Mouse (Mus musculus): ENCODE data around the gene Dmwd.

Gene Dmwd

GRCm38 (mm10) chr7:19094826-19095750 lies 19.1 kb downstream of the Dmwd start:
- DNase-seq (ENCODE audit: low spot score in 2 of 2): no peak

DNA sequence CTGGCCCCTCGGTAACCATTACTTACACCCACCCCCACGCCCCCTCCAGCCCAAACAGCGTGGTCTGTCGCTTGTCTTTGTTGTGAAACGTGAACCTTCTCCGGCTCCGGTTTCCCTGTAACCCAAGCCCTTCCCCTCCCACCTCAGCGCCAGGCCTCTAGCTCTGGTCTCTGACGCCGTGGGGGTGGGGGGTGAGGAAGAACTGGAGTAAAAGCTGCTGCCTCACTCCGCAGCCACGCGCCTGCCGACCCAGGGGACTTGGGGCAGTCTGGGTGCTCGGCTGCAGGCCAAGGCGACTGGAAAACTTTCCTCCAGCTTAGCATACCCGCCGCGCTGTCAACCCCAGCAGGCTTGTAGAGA lies 19.7 kb downstream of the Dmwd start:
- no peak for DNase-seq (ENCODE audit: low spot score in 2 of 2)

- DNase-seq (ENCODE audit: low spot score in 2 of 2): no peak
These were observed 20.5 kb downstream of the Dmwd start for GRCm38 (mm10) chr7:19096421-19096976.

DNA sequence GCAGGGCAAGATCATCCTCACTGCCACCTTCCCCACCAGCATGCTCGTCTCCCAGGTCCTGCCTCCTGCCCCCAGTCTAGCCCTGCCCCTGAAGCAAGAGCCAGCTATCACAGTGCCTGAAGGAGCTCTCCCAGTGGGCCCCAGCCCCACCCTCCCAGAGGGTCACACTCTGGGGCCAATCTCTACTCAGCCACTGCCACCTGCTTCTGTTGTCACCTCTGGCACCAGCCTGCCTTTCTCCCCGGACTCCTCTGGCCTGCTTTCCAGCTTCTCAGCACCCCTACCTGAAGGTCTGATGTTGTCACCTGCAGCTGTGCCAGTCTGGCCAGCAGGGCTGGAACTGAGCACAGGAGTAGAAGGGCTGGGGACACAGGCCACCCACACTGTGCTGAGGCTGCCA lies 21.2 kb downstream of the Dmwd start:
- no peak for DNase-seq (ENCODE audit: low spot score in 2 of 2)

DNA sequence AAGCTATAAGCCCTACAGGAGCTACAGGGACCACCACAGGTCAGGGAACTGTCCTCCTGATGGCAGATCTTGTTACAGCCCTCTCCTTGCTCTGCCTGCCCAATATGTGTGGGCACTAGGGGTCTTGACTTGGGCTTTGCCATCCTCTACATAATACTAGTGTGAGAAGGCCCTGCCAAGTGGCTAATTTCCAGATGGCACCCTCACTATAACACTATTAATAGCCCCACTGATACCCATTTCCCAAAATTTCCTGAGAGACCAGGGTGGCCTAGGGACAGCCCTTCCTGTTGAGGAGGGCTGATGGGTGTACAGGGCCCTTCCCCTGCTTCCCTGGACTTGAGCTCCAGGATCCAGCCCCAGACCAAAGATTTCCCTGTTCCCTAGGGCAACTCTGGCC lies 21.8 kb downstream of the Dmwd start:
- DNase-seq (ENCODE audit: low spot score in 2 of 2): no peak

DNA sequence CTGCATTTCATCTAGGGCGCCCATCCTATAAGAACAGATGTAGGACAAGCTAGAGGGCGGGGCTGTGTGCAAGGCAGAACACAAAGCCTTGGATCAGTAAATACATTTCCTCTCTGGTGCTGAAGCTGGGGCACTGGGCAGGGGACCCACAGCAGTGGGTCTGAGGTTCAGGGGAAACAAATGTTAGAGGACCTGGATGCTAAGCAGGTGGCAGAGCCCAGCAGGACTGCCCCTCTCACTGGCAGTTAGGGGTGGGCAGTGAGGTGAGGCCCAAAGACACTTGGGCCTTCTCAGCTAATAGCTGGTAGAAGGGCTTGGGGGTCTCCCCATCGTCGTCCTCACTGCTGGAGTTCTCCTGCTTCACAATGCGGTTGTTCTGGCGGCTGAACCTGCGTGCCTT lies 22.8 kb downstream of the Dmwd start:
- DNase-seq (ENCODE audit: low spot score in 2 of 2): no peak

DNA sequence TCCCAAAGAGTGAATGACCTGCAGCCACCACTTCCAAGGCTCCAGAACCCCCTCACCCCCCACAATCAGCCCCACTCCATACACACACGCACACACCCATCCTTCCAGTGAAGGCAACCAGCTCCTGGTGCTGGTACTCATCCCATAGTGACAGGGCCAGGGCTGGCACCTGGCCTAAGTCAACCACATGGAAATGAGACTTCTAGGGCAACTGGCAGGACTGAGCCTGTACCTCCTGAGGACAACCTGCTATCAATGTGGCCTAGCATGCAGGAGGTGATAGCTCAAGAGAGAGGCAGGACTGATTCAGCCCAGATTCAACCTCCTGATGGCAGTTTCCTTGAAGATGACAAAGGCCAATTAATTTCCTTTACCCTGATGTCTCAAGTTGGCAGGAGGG lies 24.3 kb downstream of the Dmwd start:
- DNase-seq (ENCODE audit: low spot score in 2 of 2): no peak

DNA sequence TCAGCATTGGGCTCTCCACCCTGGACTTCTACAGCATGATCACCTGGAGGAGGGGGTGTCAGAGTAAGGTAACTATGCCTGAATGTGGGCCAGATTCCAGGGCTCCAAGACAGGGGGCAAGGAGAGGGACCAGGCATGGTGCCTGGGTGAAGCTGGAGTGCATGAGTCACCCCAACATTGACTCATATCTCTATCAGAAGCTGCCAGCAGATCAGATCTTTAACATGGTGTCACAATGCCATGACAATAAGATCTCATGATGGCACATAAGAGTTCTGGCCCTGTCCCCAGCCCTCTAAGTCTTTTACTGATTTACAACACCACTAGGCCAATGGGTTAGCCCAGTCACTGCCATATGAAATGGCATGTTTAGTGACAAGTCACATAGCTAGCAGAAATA lies 27.7 kb downstream of the Dmwd start:
- DNase-seq (ENCODE audit: low spot score in 2 of 2): no peak

GRCm38 (mm10) chr7:19104486-19104885 lies 28.5 kb downstream of the Dmwd start:
- DNase-seq (ENCODE audit: low spot score in 2 of 2): no peak

DNA sequence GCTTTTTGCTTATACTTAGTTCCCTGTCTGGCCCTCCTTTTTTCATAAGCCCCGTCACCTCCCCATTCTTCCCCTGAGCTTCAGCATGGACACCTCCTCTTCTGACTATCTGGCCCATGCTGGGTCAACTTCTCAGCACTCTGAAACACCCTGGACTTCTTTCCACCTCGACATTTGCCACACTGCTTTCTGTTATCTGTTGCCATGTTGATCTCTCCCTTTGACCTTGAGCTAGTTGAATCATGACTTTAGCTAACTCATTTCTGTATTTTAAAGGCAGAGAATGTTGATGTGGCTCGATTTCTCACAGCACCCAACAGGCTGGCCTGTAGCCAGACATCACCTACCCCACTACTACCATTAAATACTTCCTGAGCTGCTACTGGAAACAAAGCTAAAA lies 31.4 kb downstream of the Dmwd start:
- no peak for DNase-seq (ENCODE audit: low spot score in 2 of 2)

DNA sequence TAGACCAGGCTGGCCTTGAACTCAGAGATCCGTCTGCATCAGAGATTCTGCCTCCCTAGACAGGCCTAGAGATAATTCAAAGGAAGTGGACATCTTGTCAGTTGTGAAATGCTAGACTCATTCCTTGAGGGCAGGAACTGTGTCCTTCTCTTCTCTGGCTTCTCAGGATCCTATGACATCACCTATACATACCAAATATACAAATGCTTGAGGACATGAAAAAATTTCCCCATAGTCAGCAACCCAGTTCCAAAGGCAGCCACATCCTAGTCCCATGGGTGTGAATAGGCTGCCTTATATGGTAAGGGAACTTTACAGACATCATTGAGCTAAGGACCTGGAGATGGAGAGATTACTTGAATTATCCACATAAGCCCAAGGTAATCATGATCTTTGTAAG lies 33.5 kb downstream of the Dmwd start:
- no peak for DNase-seq (ENCODE audit: low spot score in 2 of 2)

GRCm38 (mm10) chr7:19118028-19118771 lies 42.2 kb downstream of the Dmwd start, which contains the start of gene Gm4969:
TSS of gene Gm4969 (minus strand) at chr7:19118368.
- DNase-seq (ENCODE audit: low spot score in 2 of 2): peak in 1 of 2 experiments; percentile 48

- no peak for DNase-seq (ENCODE audit: low spot score in 2 of 2)
These were observed 43.1 kb downstream of the Dmwd start for GRCm38 (mm10) chr7:19119083-19119482.

GRCm38 (mm10) chr7:19119631-19120429 lies 43.8 kb downstream of the Dmwd start, which contains the start of gene Fbxo46:
TSS of gene Fbxo46 (plus strand) at chr7:19119859.
- peak; percentile 91 to 95 for DNase-seq (ENCODE audit: low spot score in 2 of 2)

- DNase-seq (ENCODE audit: low spot score in 2 of 2): no peak
These were observed 45.7 kb downstream of the Dmwd start for GRCm38 (mm10) chr7:19121686-19122085.

DNA sequence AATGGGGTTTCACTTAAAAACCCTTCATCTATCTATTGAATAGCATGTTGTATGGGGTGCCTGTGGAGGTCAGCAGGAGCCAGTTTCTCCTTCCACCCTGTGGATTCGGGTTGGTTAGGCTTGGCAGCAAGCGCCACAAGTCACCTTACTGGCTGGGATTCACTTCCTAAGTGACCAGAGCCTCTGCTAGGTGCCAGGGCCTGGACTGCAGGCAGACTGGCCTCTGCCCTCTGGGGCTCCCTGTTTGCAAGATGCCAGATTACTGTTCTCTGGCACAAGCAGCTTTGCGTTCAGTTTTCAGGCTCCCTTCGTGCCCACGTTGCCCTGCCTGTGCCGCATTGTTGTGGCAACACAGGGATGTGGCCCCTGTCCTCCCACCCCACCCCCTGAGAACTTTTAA lies 48.7 kb downstream of the Dmwd start:
- DNase-seq (ENCODE audit: low spot score in 2 of 2): no peak

GRCm38 (mm10) chr7:19127744-19128143 lies 51.7 kb downstream of the Dmwd start:
- no peak for DNase-seq (ENCODE audit: low spot score in 2 of 2)

DNA sequence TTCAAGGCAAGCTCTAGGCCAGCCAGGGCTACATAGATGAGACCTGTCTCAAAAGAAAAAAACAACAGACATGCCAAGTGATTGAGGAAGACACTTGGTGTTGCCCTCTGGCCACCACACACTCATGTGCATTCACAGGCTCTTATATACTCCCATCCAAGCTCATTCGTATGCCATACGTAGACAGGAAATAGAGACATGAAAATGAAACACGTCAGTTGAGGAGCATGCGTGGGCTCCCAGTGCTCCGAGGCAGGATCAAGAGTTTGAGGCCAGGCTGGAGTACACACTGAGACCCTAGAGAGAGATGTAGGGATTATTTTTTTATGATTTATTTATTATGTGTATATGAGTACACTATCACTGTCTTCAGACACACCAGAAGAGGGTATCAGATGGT lies 53.4 kb downstream of the Dmwd start:
- no peak for DNase-seq (ENCODE audit: low spot score in 2 of 2)

- no peak for DNase-seq (ENCODE audit: low spot score in 2 of 2)
These were observed 54.6 kb downstream of the Dmwd start for GRCm38 (mm10) chr7:19130657-19131056.

GRCm38 (mm10) chr7:19131324-19131848 lies 55.4 kb downstream of the Dmwd start:
- peak; percentile 96 to 98 for DNase-seq (ENCODE audit: low spot score in 2 of 2)

Data from right cerebral cortex, postnatal 36 days (tissue).